Mouse (Mus musculus) retina, embryonic 14.5 days (tissue): ENCODE results near the gene Slc5a4b.
"Not testable (repeated sequence)": the region's sequence is repeated elsewhere in the genome, so short reads cannot be mapped to it uniquely, and the experiment has no call there.

Experiments
- DNase-seq: peaks from one replicate; pipeline ENCODE4 v3.0.0-alpha.2; 2015; ENCODE audit warnings: low spot score

Slc5a4b gene

GRCm38 (mm10) chr10:76110861-76111260 lies at the start of gene Slc5a4b:
Slc5a4b (minus strand) TSS chr10:76110961.
- no peak for DNase-seq

- DNase-seq: no peak
Observed at GRCm38 (mm10) chr10:76158009-76158408, 47.2 kb upstream of the Slc5a4b start.

DNA sequence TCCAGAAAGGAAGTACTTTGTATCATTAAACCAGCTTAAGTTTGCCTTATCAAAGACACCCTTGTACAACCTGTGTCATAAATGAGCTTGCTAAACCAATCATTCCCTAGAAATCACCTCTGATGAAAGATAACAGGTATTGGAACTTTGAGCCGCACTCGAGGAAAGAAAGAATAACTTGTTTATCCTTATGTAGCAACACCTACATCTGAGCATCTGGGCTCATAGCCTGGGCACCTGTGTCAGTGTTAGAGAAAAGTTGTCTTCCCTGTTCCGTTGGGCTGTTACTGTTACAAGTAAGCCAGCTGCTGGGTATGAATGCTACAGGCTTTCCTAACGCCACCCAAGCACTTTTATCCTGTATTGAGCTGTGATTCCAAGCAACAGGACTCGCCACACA lies 46.8 kb upstream of the Slc5a4b start:
- DNase-seq: no peak

DNA sequence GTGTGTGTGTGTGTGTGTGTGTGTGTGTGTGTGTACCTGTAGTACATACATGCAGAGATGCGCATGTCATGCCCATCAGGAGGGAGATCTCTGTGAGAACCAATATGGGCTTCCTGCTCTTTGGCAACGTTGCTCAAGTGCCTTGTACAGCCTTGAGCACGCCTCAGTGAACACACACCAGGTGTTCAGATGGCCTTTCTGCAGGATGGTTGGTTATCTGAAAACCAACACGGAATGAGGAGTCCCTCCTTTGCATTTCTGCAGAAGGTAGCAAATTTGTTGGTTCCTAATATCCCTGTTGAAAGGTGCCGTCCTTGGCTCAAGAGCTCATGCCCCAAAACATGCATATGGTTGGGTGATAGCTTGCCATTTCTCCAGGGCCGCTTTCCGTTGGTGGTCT lies 45.1 kb upstream of the Slc5a4b start:
- DNase-seq: no peak

- DNase-seq: no peak
Observed at GRCm38 (mm10) chr10:76147278-76147677, 36.5 kb upstream of the Slc5a4b start, which contains the start of gene Slc5a4a. Slc5a4a (plus strand) TSS chr10:76147451.

DNA sequence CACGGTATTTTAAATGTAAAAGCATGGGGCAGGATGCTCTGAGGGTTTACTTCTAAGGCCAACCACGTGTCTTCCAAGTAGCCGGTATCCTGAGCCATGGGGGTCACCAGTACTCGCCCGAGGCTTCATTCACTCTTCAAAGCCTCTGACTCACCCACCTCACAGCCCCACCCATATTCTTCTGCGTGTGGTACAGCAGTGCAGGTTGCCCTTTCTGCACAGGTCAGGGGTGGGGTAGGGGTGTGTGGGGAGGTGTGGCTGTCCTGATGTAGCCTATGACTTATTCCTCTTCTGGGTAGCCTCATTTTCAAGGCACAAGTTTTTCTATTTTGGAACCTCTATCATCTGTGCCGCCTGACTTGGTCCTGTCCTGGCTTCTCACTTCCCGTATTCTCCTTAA lies 36.1 kb upstream of the Slc5a4b start:
- DNase-seq: no peak

- DNase-seq: no peak
Observed at GRCm38 (mm10) chr10:76136318-76136717, 25.6 kb upstream of the Slc5a4b start.

GRCm38 (mm10) chr10:76132506-76132905 lies 21.7 kb upstream of the Slc5a4b start:
- no peak for DNase-seq

- DNase-seq: no peak
Observed at GRCm38 (mm10) chr10:76121495-76121894, 10.7 kb upstream of the Slc5a4b start.

DNA sequence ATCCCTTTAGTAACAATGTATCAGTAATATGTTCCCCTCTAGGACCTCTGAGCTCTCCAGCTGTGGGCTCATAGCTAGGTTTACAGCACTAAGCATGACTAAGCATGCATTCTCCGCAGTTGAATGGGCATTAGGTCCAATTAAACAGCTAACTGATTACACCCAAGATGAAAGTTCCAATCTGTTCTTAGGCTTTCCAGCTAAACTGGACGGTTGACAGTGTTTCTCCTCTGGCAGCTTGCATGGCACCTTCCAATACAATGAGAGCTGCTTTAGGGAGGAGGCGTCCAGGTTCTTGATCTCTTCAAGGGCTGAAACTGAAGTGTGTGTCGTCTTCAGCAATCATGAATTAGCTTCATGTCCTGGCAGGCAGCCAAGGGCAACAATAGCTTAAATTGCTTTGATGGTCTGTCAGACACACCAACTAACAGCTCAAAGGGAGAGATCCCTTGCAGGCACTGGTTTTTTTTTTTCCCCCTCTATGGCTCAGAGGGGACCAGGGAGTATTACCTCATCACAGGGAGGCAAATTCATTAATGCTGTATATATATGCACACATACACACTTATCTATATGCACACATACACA lies 9.5 kb upstream of the Slc5a4b start:
- peak; percentile 44 for DNase-seq

GRCm38 (mm10) chr10:76118741-76119140 lies 8.0 kb upstream of the Slc5a4b start:
- peak; percentile 51 for DNase-seq

DNA sequence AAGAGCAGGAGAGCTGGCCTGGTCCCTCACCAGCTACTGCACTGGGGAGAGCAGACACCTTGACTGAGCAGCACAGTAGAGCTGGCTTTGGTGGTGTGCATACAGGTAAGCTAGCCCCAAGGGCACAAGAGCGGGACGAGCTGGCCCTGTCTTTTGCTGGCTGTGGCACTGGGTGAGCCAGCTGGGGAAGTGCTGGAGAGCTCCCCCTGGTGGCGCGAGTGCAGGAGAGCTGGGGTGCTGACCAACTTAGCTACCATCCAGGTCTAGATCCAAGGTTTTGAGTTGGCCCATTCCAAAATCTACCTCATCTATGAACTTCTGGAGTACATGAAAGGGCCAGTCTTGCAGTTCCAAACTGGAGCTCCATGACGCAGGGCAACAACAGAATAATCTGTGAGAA lies 7.2 kb upstream of the Slc5a4b start:
- DNase-seq: peak; percentile 62

- DNase-seq: no peak
Observed at GRCm38 (mm10) chr10:76097368-76097767, 13.4 kb downstream of the Slc5a4b start.

DNA sequence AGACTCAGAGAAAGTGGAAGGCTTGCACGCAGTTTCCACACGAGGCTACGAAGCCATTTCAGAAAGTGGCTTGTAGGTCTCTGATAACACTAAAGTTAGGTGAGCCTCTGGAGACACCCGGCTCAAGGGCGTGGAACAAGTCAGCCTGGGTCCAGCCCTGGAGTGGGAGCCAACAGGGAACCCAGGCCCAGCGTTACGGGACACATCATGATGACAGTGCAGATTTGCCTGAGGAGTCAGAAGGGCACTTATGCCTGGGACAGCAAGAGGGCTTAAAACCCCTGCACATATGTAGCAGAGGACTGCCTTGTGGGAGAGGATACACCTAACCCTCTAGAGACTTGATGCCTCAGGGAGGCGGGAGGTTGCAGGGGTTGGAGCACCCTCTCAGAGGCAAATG lies 14.2 kb downstream of the Slc5a4b start:
- no peak for DNase-seq

DNA sequence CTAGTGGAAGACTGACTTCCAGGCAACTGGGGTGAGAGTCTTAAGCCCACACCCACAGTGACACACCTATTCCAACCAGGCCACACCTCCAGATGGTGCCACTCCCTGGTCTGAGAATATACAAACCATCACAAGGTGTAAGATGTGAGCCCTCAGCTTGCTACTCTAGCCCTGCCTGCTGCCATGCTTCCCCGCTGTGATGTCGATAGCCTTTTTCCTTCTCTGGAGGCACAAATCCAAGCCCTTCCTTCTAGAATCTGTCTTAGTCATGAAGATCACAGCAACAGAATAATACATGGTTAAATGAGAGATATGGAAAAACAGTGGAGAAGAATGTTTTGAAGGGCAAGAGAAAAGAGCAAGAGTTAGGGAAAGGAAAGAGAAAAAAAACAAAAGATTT lies 33.8 kb downstream of the Slc5a4b start:
- not testable (repeated sequence) for DNase-seq

DNA sequence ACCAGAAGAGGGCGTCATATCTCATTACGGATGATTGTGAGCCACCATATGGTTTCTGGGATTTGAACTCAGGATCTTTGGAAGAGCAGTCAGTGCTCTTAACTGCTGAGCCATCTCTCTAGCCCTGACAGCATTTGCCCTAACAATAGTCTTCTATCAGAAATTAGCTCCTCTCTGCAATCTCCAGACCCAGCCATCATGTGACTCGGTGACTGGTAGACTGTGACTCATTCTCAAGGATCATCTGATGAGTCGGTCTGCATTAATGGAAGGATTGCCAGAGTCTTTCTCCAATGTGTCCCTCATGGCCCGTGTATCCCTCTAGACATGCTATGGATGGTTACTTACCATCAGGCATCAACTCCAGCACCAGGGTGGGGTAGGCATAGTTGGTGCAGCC lies 38.7 kb downstream of the Slc5a4b start:
- not testable (repeated sequence) for DNase-seq

GRCm38 (mm10) chr10:76067674-76068613 lies 42.8 kb downstream of the Slc5a4b start:
- DNase-seq: peak; percentile 24

DNA sequence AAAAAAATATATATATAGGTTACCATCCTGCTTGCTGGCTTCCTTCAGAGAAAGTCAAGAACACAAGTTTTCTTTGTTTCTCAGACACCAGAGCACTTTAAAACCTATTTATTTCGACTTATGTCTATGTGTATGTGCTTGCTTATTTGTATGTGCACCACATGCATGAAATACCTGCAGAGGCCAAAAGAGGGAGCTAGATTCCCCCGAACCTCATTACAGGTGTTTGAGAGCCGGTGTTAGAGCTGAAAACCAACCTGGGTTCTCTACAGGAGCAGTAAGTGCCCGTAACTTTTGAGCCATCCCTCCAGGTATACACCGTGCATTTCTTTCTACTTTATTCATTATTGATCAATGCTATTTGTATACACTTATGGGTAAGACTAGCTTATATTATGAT lies 48.3 kb downstream of the Slc5a4b start:
- DNase-seq: no peak

- no peak for DNase-seq
Observed at GRCm38 (mm10) chr10:76051860-76052259, 58.9 kb downstream of the Slc5a4b start.

DNA sequence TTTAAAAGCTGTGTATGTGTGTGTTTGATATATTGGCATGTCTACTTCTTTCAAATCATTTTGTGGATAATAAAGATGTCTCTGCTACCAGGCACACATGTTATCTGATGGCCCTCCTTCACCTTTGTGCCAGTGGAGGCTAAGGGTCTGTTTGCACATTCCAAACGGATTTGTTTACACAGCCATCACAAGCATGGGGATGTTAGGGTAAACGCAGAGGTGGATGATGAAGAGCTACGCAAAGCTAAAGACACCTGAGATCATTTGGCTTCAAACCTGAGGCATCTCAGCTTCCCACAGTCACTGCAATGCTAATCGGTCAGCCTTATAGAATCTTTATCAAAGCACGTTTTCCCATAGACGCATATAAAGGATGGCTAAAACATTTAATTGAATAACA lies 61.8 kb downstream of the Slc5a4b start:
- no peak for DNase-seq

DNA sequence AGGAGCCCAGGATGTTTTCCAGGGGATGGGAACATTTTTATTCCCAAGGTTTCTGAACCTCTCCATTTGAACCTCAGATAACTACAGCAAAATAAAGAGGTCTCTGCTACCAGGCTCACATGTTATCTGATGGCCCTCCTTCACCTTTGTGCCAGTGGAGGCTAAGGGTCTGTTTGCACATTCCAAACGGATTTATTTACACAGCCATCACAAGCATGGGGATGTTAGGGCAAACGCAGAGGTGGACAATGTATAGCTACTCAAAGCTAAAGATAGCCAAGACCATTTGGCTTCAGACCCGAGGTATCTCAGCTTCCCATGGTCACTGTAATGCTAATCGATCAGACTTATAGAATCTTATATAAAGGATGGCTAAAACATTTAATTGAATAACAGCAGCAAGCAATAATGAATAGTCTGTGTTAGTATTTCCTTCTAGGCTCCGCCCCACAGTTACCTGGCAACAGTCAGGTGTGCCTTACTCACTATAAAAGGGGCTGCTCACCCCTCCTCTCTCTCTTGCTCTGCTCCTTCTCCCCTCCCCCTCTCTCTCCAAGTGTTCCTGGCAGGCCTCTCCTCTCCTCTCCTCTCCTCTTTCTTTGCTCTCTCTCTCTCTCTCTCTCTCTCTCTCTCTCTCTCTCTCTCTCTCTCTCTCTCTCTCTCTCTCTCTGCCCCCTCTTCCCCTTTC lies 63.4 kb downstream of the Slc5a4b start:
- DNase-seq: no peak

DNA sequence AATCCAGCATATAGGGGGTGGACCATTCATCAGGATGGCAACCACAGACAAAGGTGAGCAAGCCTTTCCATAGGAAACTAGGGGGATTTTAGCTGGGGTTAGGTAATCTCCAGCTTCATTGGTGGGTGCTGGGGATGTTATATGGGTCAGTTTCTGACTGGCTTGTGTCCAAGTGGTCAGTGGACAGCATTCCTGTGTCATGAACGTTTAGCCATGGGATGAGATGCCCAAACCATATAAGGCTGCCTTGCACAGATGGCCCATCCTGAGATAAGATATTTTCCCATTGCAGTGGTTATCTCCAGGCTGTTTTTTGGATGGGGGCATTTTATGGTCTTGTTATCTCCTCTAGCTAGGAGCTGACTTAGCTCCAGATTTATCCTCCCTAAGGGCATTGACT lies 64.0 kb downstream of the Slc5a4b start:
- DNase-seq: no peak

DNA sequence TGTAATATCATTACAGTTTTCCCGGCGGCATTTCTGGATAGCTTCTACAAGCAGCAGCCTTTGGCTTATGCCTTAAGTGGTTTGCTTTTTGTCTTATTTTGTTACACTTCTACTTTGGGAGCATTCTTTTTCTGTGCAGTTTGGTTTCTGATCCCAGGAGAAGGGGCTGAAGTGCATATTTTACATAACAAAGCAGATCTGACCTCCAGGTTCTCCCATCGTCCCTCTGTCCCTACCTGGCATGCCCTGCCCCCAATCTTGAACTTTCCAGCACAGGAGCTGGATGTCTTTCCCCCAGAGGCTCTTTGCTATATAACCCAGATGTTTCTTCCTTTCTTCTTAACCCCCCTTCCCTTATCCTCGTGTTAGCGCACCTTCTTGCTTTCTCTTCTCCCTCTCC lies 65.4 kb downstream of the Slc5a4b start:
- no peak for DNase-seq
